Mouse (Mus musculus): Measurements from ENCODE around the gene Pigg.

- TF ChIP-seq CTCF (IDR thresholded peaks at IDR 0.05; ENCODE audit: low read depth) = no peak
- no peak for TF ChIP-seq EP300 (IDR thresholded peaks at IDR 0.05; ENCODE audit: low read depth)
Observed at GRCm38 (mm10) chr5:108301567-108301966, 10.8 kb upstream of the Pigg start.
